25 mouse cellular contexts compared by ENCODE assay signal in genomic region chr11:46321559-46321958, GRCm38 (mm10).
"Had no signal": no experiment of that assay in that cellular context is flagged by ENCODE, and none has a peak within 500 bp of the region (broad histone marks: within the 10 kb centered on the region; RNA-seq: fewer than 3 reads in every experiment).

No protein-coding gene starts in this region.

- H3K4me3 ChIP-seq: heart, adult 2 months; heart, embryonic 13.5 days; heart, embryonic 15.5 days; hindbrain, embryonic 13.5 days; hindbrain, embryonic 15.5 days; kidney, embryonic 15.5 days; layer of hippocampus, adult 2 months; left cerebral cortex, adult 2 months; limb, embryonic 12.5 days; liver, embryonic 13.5 days; liver, embryonic 15.5 days had no signal

- H3K4me2 ChIP-seq: heart, embryonic 11.5 days; heart, embryonic 13.5 days; heart, embryonic 15.5 days; hindbrain, embryonic 13.5 days; hindbrain, embryonic 15.5 days; kidney, embryonic 15.5 days; limb, embryonic 12.5 days; liver, embryonic 11.5 days; liver, embryonic 13.5 days; liver, embryonic 15.5 days had no signal

- DNase-seq: gastrocnemius, postnatal 14 days; gastrocnemius, postnatal 36 days; heart, adult 11 months; heart, adult 2 months; heart, postnatal 14 days; heart, postnatal 36 days; kidney, adult 8-10 months; kidney, postnatal 10 days; kidney, postnatal 4 days; liver; liver, embryonic 13.5 days; liver, postnatal 0 days had no signal

- H3K36me3 ChIP-seq: heart, embryonic 13.5 days; heart, embryonic 15.5 days; hindbrain, embryonic 13.5 days; hindbrain, embryonic 15.5 days; kidney, embryonic 15.5 days; limb, embryonic 12.5 days; liver, embryonic 13.5 days; liver, embryonic 15.5 days had no signal

- ATAC-seq: hindbrain, postnatal 0 days; intestine, postnatal 0 days; liver, postnatal 0 days had no signal

- H3K27ac ChIP-seq: heart, adult 2 months; heart, embryonic 13.5 days; heart, embryonic 15.5 days; hindbrain, embryonic 13.5 days; hindbrain, embryonic 15.5 days; hindbrain, postnatal 0 days; kidney, embryonic 15.5 days; layer of hippocampus, adult 2 months; left cerebral cortex, adult 2 months; limb, embryonic 12.5 days; liver, embryonic 13.5 days; liver, embryonic 15.5 days had no signal

- H3K9me3 ChIP-seq: heart, embryonic 13.5 days; heart, embryonic 15.5 days; hindbrain, embryonic 13.5 days; hindbrain, embryonic 15.5 days; kidney, embryonic 15.5 days; limb, embryonic 12.5 days; liver, embryonic 13.5 days; liver, embryonic 15.5 days had no signal

- H3K27me3 ChIP-seq: heart, embryonic 13.5 days; heart, embryonic 15.5 days; hindbrain, embryonic 13.5 days; hindbrain, embryonic 15.5 days; kidney, embryonic 15.5 days; limb, embryonic 12.5 days; liver, embryonic 13.5 days; liver, embryonic 15.5 days had no signal

- H3K9ac ChIP-seq: heart, embryonic 13.5 days; heart, embryonic 15.5 days; hindbrain, embryonic 13.5 days; hindbrain, embryonic 15.5 days; kidney, embryonic 15.5 days; limb, embryonic 12.5 days; liver, embryonic 13.5 days; liver, embryonic 15.5 days; liver, postnatal 0 days had no signal

- H3K4me1 ChIP-seq: heart, embryonic 13.5 days; heart, embryonic 15.5 days; hindbrain, embryonic 13.5 days; hindbrain, embryonic 15.5 days; kidney, embryonic 15.5 days; liver, embryonic 13.5 days; liver, embryonic 15.5 days had no signal
